Mouse (Mus musculus) Patski (cell line): ENCODE measurements at regions not wholly inside any gene's neighbourhood (a gene's known extent, or its start where the extent isn't known, plus 50 kb on each side); places are given as distances from the start of the nearest gene placed in this dataset.

Experiments
- ATAC-seq: fragments of 100-300 bp; one replicate; pipeline ENCODE4 v1.8.0; 2021
- CTCF ChIA-PET: fragments of 350-600 bp; sonication (Branson Sonifier 250); formaldehyde crosslinking; loops from one replicate; lab custom pipeline; 2022; ENCODE audit warnings: inconsistent platforms; lab: Charles Lee
- POLR2A ChIA-PET: fragments of 350-600 bp; sonication (Branson Sonifier 250); formaldehyde crosslinking; loops from one replicate; lab custom pipeline; 2022; ENCODE audit warnings: antibody characterized with exemption, inconsistent platforms; lab: Charles Lee
- DNase-seq: peaks from one replicate; pipeline ENCODE4 v3.0.0-alpha.2; 2011; ENCODE audit warnings: low read depth, low spot score
- H3K27me3 ChIP-seq: fragments of 371-371 bp; one replicate; pipeline ENCODE4 v1.5.1; 2021
- CTCF ChIP-seq: fragments of 100-300 bp; IDR thresholded peaks from one replicate; pipeline ENCODE4 v1.5.1; 2021
- in situ Hi-C: fragments of 300-500 bp; cut with MboI; formaldehyde crosslinking; loops from 3 replicates; pipeline ENCODE4 v1.11.1; 2018; ENCODE audit warnings: low pct_unique_long_range_greater_than_20kb, mixed read lengths

DNA sequence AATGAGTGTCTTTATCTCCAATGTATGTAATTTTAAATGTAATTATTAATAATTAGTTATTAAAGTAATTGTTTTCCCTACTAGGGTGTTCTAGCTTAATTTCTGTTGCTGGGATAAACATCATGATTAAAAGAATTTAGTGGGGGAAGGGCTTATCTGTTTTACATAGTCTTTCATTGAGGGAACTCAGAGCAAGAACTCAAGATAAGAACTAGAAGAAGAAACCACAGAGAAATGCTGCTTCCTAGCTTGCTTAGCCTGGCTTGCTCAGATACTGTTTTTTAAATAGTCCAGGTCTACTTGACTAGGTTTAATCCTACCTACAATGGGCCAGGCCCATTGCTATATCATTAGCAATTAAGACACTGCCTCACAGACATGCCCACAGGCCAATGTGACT lies 400.3 kb downstream of the Sqor start:
- CTCF ChIA-PET: no interaction called here
- no peak for TF ChIP-seq CTCF
- POLR2A ChIA-PET: no interaction called here
- in situ Hi-C loops: no loop called here
- DNase-seq: no peak
- no peaks in the 10 kb centered on the region for H3K27me3 ChIP-seq
- no peak for ATAC-seq

DNA sequence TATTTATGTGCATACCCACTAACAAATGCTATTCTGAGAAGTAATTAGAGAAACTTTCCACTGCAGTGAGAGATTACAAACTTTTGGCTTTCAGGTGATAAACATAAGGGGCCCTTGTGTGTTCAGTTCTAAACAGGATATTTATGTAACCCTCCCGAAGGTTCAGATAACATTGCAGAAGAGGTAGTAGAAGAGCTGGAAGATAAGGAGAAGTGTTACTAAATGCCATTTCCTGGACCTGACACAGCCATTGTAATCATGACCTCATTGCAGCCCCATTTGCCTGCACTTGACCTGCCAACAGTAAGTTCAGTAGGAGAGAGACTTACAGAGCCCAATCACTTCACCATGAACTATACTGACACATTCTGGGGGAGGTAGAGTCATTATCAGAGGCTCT lies 405.6 kb downstream of the Sqor start:
- no peak for ATAC-seq

DNA sequence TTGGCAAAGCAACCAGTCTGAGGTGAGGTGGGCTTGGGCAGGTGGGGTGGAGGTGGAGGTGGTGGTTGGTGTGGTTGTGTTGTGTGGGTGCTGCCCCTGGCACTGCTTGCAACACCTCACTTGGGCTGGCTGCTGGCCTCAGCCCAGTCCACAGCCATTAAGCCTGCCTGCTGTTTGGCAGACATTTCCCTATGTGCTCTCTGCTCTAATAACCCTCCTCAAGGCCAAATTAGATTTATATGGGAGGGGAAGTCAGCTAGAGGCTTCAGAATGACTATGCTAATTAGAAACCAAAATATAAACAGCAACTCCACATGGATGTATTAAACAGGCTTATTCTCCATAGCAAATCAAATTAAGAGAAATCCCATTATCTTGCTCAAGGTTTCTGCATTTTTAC lies 417.2 kb downstream of the Sqor start:
- ATAC-seq: no peak
- POLR2A ChIA-PET: no interaction called here
- DNase-seq: no peak
- CTCF ChIA-PET: no interaction called here
- in situ Hi-C loops: no loop called here
- H3K27me3 ChIP-seq: no peaks in the 10 kb centered on the region
- no peak for TF ChIP-seq CTCF

More for the DNA sequence above, 405.6 kb downstream of the Sqor start:
- POLR2A ChIA-PET: no interaction called here
- CTCF ChIA-PET: no interaction called here
- TF ChIP-seq CTCF: no peak
- no peaks in the 10 kb centered on the region for H3K27me3 ChIP-seq
- no peak for DNase-seq
- in situ Hi-C loops: no loop called here

DNA sequence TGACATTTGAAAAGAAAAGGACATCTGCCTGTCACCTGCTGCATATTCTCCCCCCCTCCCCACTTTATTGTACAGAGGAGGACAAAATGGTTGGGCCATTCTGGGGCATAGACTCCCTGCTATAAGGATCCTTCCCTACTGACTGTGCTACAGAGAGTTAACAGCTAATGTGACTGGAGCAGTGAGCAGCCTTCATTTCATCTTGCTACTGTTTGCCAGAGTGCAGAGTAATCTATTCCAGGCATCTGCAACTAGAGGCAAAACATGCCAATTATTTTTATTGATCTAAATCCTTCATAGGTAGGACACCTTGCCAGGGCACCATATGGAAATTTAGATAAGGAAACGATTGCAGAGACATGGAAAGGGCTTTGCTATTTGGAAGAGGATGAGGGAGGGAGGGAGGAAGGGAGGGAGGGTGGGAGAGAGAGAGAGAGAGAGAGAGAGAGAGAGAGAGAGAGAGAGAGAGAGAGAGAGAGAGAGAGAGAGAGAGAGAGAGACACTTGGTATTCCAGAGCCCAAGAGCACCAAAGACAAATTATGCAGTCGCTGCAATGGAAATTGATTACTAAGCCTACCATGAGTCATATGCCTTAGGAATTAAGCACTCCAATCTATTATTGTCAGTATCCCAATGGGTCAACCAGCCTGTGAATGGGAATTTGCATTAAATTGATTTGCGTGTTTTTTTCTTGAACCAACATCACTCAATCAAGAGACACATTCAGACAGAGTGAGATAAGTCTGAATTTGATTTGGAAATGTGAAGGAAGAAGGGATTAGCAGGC lies 426.0 kb downstream of the Sqor start:
- in situ Hi-C loops: no loop called here
- no peak for TF ChIP-seq CTCF
- ATAC-seq (no peak), DNase-seq (no peak)
- ChIA-PET CTCF (no interaction called here), POLR2A (no interaction called here)
- no peaks in the 10 kb centered on the region for H3K27me3 ChIP-seq

DNA sequence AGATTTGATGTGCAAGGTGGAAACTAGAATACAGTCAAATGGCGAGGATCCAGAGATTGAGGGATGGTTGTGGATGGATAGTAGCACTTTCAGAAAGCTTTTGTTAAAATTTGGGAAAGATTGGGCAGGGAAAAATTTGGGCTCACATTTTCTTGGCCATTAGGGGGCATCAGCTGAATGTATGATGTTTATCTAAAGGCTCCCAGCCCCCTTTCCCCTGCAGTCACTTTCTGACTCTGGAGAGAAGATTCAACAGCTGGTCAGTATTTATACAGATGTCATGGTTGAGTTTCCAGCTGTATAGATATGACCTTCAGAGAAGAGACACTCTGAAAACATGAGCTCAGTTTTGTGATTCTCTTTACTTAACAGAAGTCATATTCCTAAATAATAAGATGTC lies 429.5 kb downstream of the Sqor start:
- POLR2A ChIA-PET: no interaction called here
- CTCF ChIA-PET: no interaction called here
- in situ Hi-C loops: no loop called here
- ATAC-seq: no peak
- no peak for DNase-seq
- no peaks in the 10 kb centered on the region for H3K27me3 ChIP-seq
- no peak for TF ChIP-seq CTCF
